Mouse (Mus musculus) kidney, embryonic 15.5 days (tissue): ENCODE measurements around the gene Slc27a3. TPM values are rescaled to one million over a fixed set of nuclear protein-coding genes. Genes with fewer than 3 reads are reported as not detected.
"Not testable (repeated sequence)": the region's sequence is repeated elsewhere in the genome, so short reads cannot be mapped to it uniquely, and the experiment has no call there.

Source experiments
- ATAC-seq: fragments of 200-750 bp; cut with Nextera tagmentation; replicated peaks from 2 replicates; pipeline ENCODE4 v1.8.0; 2017; ENCODE audit warnings: moderate TSS enrichment; ENCODE audit not compliant: low FRiP score
- H3K27ac ChIP-seq: fragments of 300-500 bp; sonication (generic); 2 replicates; pipeline ENCODE4 v1.5.1; 2015; ENCODE audit warnings: mild to moderate bottlenecking, inconsistent platforms
- H3K27me3 ChIP-seq: fragments of 300-500 bp; sonication (generic); 2 replicates; pipeline ENCODE4 v1.6.1; 2015; ENCODE audit warnings: inconsistent platforms
- H3K36me3 ChIP-seq: fragments of 300-500 bp; sonication (generic); 2 replicates; pipeline ENCODE4 v1.6.1; 2015; ENCODE audit warnings: inconsistent platforms
- H3K4me1 ChIP-seq: fragments of 300-500 bp; sonication (generic); 2 replicates; pipeline ENCODE4 v1.6.1; 2015; ENCODE audit warnings: inconsistent platforms
- H3K4me2 ChIP-seq: fragments of 300-500 bp; sonication (generic); 2 replicates; pipeline ENCODE4 v1.6.1; 2015; ENCODE audit warnings: moderate library complexity, mild to moderate bottlenecking, inconsistent platforms
- H3K4me3 ChIP-seq: fragments of 300-500 bp; sonication (generic); replicated peaks from 2 replicates; pipeline ENCODE4 v1.5.1; 2015; ENCODE audit warnings: mild to moderate bottlenecking, inconsistent platforms
- H3K9ac ChIP-seq: fragments of 300-500 bp; sonication (generic); 2 replicates; pipeline ENCODE4 v1.6.1; 2015; ENCODE audit warnings: mild to moderate bottlenecking, inconsistent platforms
- H3K9me3 ChIP-seq: fragments of 300-500 bp; sonication (generic); replicated peaks from 2 replicates; pipeline ENCODE4 v1.6.1; 2016; ENCODE audit warnings: inconsistent platforms
- WGBS: fragments of 180-500 bp; shearing (Covaris S2); methylation state at CpG from one replicate; pipeline ENCODE4 v1.1.7; 2015; ENCODE audit warnings: mixed read lengths; 5-methylcytosine and 5-hydroxymethylcytosine counted together
- polyA plus RNA-seq: library from polyadenylated mRNA; unstranded; fragments of >200 nt; fragmentation: Nextera tagmentation; extraction: Ambion mirVana; gene quantifications from 2 replicates; pipeline ENCODE4 v1.2.1, GENCODE M21; 2015

Gene Slc27a3
- polyA plus RNA-seq, 1 experiment from 2014 or later = 17.3 TPM

GRCm38 (mm10) chr3:90372817-90373216, 16.9 kb downstream of the Slc27a3 start:
- no peak overlapping the region for H3K4me2 ChIP-seq
- 52% methylated on average over 5 of the region's 5 CpGs for WGBS
- no peaks in the 10 kb centered on the region for H3K27me3 ChIP-seq
- H3K9ac ChIP-seq = no peak overlapping the region
- H3K27ac ChIP-seq = no peak overlapping the region
- H3K36me3 ChIP-seq = no peaks in the 10 kb centered on the region
- H3K4me3 ChIP-seq = no peak overlapping the region
- no peak for ATAC-seq
- H3K9me3 ChIP-seq = no peaks in the 10 kb centered on the region
- no peaks in the 10 kb centered on the region for H3K4me1 ChIP-seq

DNA sequence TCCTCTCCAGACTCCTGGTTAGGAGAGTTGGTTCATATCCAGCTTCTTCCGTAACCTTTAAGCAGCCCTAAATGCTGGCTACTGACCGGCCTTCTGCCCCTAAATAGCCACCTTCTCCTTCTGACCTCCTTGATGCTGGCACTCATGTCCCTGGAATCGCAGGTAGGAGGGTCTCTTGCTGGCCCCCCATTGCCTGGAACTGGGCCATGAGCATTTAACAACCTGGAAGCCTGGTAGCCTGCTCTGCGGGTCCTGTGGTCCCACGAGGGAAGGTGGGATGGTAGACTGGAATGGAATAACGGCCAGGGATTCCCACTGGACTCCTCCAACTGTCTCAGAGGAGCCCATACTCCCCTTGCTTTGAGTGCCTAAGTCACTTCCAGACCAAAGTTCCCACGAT, 17.9 kb downstream of the Slc27a3 start:
- no peak for ATAC-seq
- no peaks in the 10 kb centered on the region for H3K9me3 ChIP-seq
- WGBS = 62% methylated on average over 7 of the region's 7 CpGs

DNA sequence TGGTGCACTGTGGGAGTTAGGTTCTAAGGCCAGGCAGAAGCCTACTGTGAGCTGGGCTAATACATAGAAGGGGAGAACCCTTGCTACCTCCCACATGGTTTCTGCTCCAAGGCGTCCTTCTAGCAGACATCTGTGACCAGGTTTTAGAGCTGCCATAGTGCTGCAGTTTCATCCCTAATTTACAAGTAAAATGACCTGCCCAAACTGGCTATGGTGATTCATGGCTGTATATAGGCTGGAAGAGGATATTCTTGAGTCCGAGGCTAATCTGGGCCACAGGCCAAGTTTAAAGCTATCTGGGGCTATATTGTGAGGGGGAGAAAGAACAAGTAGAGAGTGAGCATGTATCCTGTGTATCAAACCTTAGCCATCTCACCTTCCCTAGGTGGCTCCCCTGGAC, 20.7 kb downstream of the Slc27a3 start:
- Histone ChIP-seq H3K9ac (no peak overlapping the region), H3K4me1 (no peaks in the 10 kb centered on the region), H3K36me3 (no peaks in the 10 kb centered on the region), H3K9me3 (no peaks in the 10 kb centered on the region), H3K27me3 (no peaks in the 10 kb centered on the region), H3K4me2 (no peak overlapping the region), H3K27ac (no peak overlapping the region), H3K4me3 (no peak overlapping the region)
- ATAC-seq = no peak
- WGBS = 32% methylated on average over 2 of the region's 2 CpGs

More for the DNA sequence above, 17.9 kb downstream of the Slc27a3 start:
- Histone ChIP-seq H3K4me1 (no peaks in the 10 kb centered on the region), H3K27me3 (no peaks in the 10 kb centered on the region), H3K4me3 (no peak overlapping the region), H3K27ac (no peak overlapping the region), H3K4me2 (no peak overlapping the region), H3K36me3 (no peaks in the 10 kb centered on the region), H3K9ac (no peak overlapping the region)

DNA sequence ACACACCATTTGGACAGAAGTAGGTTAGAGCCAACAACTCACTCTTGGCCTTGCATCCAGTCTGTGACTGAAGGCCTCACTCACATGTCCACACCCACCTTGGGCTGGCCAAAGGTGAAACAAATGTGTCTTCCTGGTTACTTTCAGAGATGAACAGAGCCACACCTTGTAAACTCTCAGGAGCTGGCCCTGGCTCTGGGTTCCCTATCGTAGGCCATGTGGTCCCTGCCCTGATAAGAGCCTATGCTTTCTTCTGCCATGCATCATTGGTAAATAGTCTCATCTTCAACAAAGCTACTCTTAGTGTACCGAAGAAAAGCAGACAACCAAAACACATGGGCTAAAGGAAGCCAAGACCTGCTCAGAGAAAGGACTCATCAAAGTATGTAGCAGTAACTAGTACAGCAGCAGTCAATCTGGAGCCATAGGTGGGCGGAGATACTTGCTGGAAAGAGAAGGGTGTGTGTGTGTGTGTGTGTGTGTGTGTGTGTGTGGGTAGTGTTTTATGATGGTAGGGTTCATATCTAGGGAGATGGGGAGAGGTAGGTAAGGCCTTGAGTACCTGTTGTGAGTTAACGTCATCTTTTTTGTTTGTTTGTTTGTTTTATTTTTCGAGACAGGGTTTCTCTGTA, 22.6 kb downstream of the Slc27a3 start:
- Histone ChIP-seq H3K4me1 (no peaks in the 10 kb centered on the region), H3K9me3 (no peaks in the 10 kb centered on the region), H3K36me3 (peaks cover 8% of the 10 kb centered on the region), H3K27me3 (no peaks in the 10 kb centered on the region), H3K27ac (no peak overlapping the region), H3K9ac (no peak overlapping the region), H3K4me3 (no peak overlapping the region), H3K4me2 (no peak overlapping the region)
- ATAC-seq = no peak
- 90% methylated on average over 5 of the region's 5 CpGs for WGBS

DNA sequence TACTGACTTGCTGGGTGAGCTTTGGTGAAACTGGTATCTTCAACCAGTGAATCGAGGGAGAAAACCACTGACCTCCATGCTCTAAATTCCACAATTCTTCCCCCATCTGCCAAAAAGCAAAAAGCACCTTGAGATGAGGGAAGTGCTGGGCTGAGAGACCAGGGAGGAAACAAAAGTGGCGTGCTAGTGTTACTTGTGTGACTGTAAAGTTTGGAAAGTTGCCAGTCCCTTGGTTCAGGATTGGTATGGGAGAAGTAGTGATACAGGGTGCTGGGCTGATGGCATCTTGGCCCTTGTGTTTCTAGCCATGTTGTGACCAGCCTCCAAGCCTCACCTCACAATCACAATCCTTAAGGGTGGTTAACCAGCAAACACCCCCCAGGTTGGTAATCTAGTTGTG, 27.4 kb downstream of the Slc27a3 start:
- no peak overlapping the region for H3K4me2 ChIP-seq
- no peaks in the 10 kb centered on the region for H3K27me3 ChIP-seq
- H3K4me1 ChIP-seq = no peaks in the 10 kb centered on the region
- WGBS = 80% methylated on average over 2 of the region's 2 CpGs
- no peak for ATAC-seq
- no peaks in the 10 kb centered on the region for H3K9me3 ChIP-seq
- no peak overlapping the region for H3K4me3 ChIP-seq
- no peak overlapping the region for H3K27ac ChIP-seq
- H3K36me3 ChIP-seq = peaks cover 49% of the 10 kb centered on the region
- H3K9ac ChIP-seq = no peak overlapping the region

DNA sequence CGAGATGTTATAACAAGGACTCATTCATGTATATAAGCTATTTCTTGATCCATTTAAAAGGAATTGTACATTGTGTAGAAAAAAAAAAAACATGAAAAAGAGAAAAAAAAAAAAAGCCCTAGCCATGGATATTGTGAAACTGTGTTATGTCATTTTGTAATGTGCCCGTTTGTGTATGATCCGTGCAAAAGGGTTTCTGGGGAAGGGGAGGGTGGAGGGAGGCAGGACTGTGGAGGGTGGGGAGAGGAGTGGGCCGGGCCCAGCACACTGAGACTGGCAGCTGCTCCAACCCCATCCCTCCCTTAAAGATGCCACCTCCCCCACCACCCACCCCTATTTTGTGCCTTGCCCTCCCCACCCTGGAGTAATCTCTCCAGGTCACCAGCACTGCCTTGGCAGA, 28.3 kb downstream of the Slc27a3 start:
- H3K4me1 ChIP-seq = no peaks in the 10 kb centered on the region
- no peak overlapping the region for H3K9ac ChIP-seq
- no peak for ATAC-seq
- no peaks in the 10 kb centered on the region for H3K27me3 ChIP-seq
- WGBS = 82% methylated on average over 4 of the region's 4 CpGs
- H3K9me3 ChIP-seq = no peaks in the 10 kb centered on the region
- peaks cover 57% of the 10 kb centered on the region for H3K36me3 ChIP-seq
- H3K4me3 ChIP-seq = no peak overlapping the region
- H3K4me2 ChIP-seq = no peak overlapping the region
- H3K27ac ChIP-seq = no peak overlapping the region

DNA sequence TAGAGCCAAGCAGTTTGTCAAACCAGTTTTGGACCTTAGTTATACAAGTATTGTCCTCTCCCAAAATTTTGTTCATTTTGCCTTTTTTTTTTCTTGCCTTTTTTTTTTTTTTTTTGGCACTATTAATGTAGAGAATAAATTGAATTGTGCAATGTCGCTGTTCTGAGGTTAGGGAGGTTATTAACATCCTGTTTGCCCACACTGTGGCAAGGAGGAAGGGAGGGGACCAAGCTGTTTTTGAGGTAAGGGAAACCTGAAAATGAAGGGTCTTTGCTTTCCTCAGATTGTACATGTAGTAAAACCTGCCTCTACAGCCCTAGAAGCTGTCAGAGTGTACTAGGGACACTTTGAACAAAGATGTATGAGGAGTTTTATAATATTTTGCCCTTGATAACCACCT, 30.5 kb downstream of the Slc27a3 start:
- Histone ChIP-seq H3K4me3 (no peak overlapping the region), H3K4me2 (no peak overlapping the region), H3K36me3 (peaks cover 80% of the 10 kb centered on the region), H3K9me3 (no peaks in the 10 kb centered on the region), H3K4me1 (no peaks in the 10 kb centered on the region), H3K9ac (no peak overlapping the region), H3K27me3 (no peaks in the 10 kb centered on the region), H3K27ac (no peak overlapping the region)
- no peak for ATAC-seq
- 84% methylated on average over 1 of the region's 1 CpGs for WGBS

- Histone ChIP-seq H3K4me1 (no peaks in the 10 kb centered on the region), H3K36me3 (peaks cover 89% of the 10 kb centered on the region), H3K27ac (no peak overlapping the region), H3K27me3 (no peaks in the 10 kb centered on the region), H3K4me3 (no peak overlapping the region), H3K9me3 (no peaks in the 10 kb centered on the region), H3K4me2 (no peak overlapping the region), H3K9ac (no peak overlapping the region)
- no peak for ATAC-seq
- WGBS = 90% methylated on average over 7 of the region's 7 CpGs
Measured at GRCm38 (mm10) chr3:90357959-90358358, 31.8 kb downstream of the Slc27a3 start.

DNA sequence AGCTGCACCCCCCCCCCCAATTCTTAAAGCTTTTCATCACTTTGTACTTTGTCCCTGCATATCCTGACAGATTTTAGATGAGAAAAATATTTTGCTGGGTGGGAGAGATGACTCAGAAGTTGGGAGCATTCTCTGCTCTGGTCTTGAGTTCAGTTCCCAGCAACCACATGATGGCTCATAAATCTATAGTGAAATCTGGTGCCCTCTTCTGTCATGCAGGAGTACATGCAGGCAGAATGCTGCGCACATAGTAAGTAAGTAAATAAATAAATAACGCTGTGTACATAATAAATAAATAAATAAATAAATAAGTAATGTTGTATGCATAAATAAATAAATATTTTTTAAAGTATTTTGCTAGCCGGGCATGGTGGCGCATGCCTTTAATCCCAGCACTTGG, 41.9 kb downstream of the Slc27a3 start:
- Histone ChIP-seq H3K4me2 (no peak overlapping the region), H3K9me3 (no peaks in the 10 kb centered on the region), H3K9ac (no peak overlapping the region), H3K4me1 (no peaks in the 10 kb centered on the region), H3K36me3 (peaks cover 70% of the 10 kb centered on the region), H3K4me3 (no peak overlapping the region), H3K27ac (no peak overlapping the region), H3K27me3 (no peaks in the 10 kb centered on the region)
- 95% methylated on average over 4 of the region's 4 CpGs for WGBS
- ATAC-seq = no peak

- not testable (repeated sequence) for H3K27me3 ChIP-seq, H3K27ac ChIP-seq, H3K4me2 ChIP-seq, H3K9me3 ChIP-seq, ATAC-seq, H3K4me1 ChIP-seq, H3K9ac ChIP-seq, H3K4me3 ChIP-seq
- peaks cover 46% of the 10 kb centered on the region for H3K36me3 ChIP-seq
- WGBS = 66% methylated on average over 2 of the region's 2 CpGs
Measured at GRCm38 (mm10) chr3:90342853-90343252, 46.9 kb downstream of the Slc27a3 start.

DNA sequence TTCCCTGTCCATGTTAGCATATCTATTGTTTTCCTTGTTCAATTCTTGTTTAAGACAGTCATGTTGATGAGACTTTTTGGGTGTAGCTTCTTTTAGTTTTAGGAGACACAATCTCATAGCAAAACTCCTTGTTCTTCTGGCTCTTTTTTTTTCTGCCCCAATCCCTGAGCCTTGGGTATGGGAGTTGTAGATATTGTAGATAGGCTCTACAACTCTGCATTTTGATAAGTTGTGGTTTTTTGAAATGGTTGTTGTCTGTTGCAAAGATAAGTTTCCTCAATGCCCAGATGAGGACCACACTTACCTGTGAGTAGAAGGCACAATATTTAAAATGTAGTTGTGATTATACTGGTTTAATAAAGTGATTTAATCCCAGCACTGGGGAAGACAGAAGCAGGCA, 49.6 kb downstream of the Slc27a3 start:
- ATAC-seq = no peak
- no peaks in the 10 kb centered on the region for H3K9me3 ChIP-seq
- no peak overlapping the region for H3K4me2 ChIP-seq
- peaks cover 22% of the 10 kb centered on the region for H3K36me3 ChIP-seq
- H3K4me3 ChIP-seq = no peak overlapping the region
- no peak overlapping the region for H3K9ac ChIP-seq
- no peaks in the 10 kb centered on the region for H3K27me3 ChIP-seq
- H3K27ac ChIP-seq = no peak overlapping the region
- 0 out of 2 replicates have a peak, but pooled peaks cover 5% of the 10 kb centered on the region for H3K4me1 ChIP-seq

DNA sequence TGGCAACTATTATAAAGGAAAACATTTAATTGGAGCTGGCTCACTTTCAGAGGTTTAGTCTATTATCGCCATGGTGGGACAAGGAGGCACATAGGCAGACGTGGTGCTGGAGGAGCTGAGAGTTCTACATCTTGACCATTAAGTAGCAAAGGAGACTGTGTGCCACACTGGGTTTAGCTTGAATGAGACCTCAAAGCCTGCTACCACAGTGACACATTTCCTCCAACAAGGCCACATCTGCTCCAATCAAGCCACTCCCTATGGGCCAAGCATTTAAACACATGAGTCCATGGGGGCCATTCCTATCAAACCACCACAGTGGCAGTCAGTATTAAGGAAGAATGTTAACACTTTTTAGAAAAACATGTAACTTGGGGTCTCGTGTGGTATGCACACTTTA, 51.5 kb downstream of the Slc27a3 start:
- no peak for ATAC-seq
- Histone ChIP-seq H3K4me2 (no peak overlapping the region), H3K9ac (no peak overlapping the region), H3K36me3 (peaks cover 14% of the 10 kb centered on the region), H3K9me3 (no peaks in the 10 kb centered on the region), H3K4me3 (no peak overlapping the region), H3K4me1 (0 out of 2 replicates have a peak, but pooled peaks cover 5% of the 10 kb centered on the region), H3K27me3 (no peaks in the 10 kb centered on the region), H3K27ac (no peak overlapping the region)
- 68% methylated on average over 3 of the region's 3 CpGs for WGBS

DNA sequence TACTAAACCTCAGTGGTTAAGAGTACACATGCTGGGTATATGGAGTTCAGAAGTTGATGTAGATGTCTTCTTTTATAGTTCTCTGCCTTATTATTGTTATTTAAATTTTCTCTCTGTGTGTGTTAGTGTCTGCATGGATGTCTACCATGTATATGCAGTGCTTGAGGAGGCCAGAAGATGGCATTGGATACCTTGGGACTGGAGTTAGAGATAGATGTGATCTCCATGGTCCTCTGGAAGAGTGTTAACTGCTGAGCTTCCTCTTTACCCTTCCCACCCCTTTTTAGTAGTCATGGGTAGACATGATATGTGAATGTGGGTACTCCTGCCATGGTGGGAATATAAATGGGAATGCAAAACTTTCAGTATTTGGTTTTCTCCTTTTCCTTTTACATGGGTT, 54.2 kb downstream of the Slc27a3 start:
- no peak overlapping the region for H3K9ac ChIP-seq
- H3K9me3 ChIP-seq = no peaks in the 10 kb centered on the region
- H3K27me3 ChIP-seq = no peaks in the 10 kb centered on the region
- H3K4me2 ChIP-seq = no peak overlapping the region
- no peaks in the 10 kb centered on the region; the same call in 1 of the 2 replicates for H3K36me3 ChIP-seq
- no peak overlapping the region for H3K27ac ChIP-seq
- no peak overlapping the region for H3K4me3 ChIP-seq
- 0 out of 2 replicates have a peak, but pooled peaks cover 5% of the 10 kb centered on the region for H3K4me1 ChIP-seq
- no peak for ATAC-seq
